Mouse (Mus musculus) frontal cortex, postnatal 14 days (tissue): Measurements from ENCODE around the gene Dmbx1.

Source experiments
- DNase-seq, 2 experiments: peaks; one replicate each; pipeline ENCODE4 v3.0.0; 2022; ENCODE audit warnings: low spot score in 2 of 2

Gene Dmbx1

GRCm38 (mm10) chr4:115886875-115887274 lies 52.9 kb downstream of the Dmbx1 start:
- no peak for DNase-seq

- DNase-seq, result no peak
Observed at GRCm38 (mm10) chr4:115885846-115886245, 53.9 kb downstream of the Dmbx1 start.

GRCm38 (mm10) chr4:115884022-115884421 lies 55.7 kb downstream of the Dmbx1 start, which contains the start of gene Kncn:
Gene Kncn (plus strand): TSS chr4:115884400.
- no peak for DNase-seq

- no peak for DNase-seq
Observed at GRCm38 (mm10) chr4:115882195-115882594, 57.5 kb downstream of the Dmbx1 start.

DNA sequence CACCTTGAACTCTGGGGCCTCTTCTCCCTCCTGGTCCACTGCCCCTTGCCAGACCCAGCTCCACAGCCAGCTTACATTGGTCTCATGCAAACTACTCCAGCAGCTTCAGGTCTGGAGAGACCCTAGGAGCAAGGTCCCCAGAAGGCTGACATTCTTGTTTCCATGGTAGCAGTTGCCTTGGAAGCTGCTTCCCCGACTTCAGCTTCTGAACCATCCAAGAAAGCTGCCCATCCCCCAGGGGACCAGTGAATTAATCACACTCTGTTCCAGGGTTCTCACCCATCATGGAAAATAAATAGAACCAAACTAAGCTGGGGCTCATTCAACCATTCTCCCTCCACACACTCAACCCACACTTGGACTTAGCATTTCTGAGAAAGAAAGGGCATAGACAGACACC lies 58.5 kb downstream of the Dmbx1 start:
- DNase-seq, result no peak

DNA sequence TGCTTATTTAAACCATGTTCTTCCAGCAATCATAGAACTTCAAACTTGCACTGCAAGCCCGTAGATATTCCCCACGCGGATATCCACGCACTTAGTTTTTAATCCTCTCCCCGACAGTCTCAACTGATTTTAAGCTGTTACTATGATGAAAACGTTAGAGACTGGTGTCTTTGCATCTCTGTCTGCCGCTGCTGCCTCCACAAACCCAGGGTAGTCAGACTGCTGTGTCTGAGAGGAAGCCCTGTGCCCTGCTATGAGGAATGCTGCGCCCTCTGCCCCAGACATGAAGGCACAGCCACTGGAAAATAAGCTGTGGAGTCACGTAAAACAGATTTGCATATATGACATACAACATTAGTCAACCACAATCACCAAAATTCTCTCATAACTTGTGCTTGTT lies 60.9 kb downstream of the Dmbx1 start:
- DNase-seq, result no peak

DNA sequence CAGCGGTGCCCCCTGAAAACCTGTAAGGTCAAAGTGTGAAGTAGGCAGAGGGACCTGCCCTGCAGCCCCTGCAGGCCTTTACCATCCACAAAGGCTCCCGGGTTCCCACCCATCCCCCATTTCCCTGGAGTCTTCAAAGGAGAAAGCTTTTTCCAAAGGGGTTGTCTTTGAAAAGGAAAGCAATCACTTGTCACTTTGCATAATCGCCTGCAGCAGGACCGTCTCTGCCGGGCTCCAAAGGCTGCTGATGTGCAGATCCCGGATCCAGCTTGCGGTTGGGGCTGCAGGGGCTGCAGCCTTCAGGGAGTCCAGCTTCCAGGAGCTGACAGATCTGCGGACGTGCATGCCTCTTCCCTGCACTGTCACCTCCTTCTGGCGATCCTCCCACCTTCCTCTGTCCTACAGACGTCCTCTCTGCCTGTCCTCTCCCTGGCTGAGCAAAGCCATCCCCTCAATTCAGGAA lies 61.5 kb downstream of the Dmbx1 start:
- DNase-seq, result no peak

- no peak for DNase-seq
Observed at GRCm38 (mm10) chr4:115873231-115873630, 66.5 kb downstream of the Dmbx1 start.

DNA sequence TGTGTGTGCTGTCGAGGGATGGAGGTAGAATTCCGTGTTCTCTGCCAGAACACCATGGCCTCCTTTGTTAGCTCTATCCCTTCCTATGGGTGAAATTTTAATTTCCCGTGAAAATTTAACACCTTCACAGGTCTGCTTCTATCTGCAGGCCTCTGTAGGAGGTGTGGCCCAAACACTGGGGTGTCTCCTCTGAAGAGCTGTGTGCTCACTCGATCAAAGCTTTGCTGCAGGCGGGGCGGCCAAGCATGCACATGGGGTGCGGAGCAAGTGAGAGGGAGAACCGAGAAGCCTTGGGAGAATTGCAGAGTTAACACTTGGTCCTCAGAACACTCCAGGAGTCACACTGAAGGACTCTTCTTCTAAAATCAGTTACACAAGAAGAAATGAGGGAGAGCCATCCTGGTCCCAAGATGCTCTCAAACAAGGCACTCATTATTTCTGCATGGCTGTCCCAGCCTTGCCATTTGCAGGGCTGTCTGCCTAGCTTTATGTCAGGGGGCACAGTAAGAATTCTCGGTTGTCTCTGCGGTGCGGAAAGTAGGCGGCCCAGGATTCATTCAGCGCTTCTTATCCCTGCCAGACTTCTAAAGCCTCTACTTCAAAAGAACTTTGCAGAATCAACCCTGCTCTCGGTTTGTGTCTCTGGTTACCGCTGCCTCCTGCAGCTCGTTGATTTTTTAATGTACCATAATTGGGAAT lies 70.1 kb downstream of the Dmbx1 start:
- DNase-seq, result no peak
